Mouse (Mus musculus): ENCODE results near the gene Card10.

GRCm38 (mm10) chr15:78731830-78732229 lies 71.0 kb downstream of the Card10 start:
- no peak for TF ChIP-seq CTCF (IDR thresholded peaks at IDR 0.05; ENCODE audit: low read depth)
- no peak for TF ChIP-seq EP300 (IDR thresholded peaks at IDR 0.05; ENCODE audit: low read depth)
